Mouse (Mus musculus) neural tube, embryonic 12.5 days (tissue): ENCODE measurements around the gene Atp13a3. TPM values are rescaled to one million over a fixed set of nuclear protein-coding genes. Genes with fewer than 3 reads are reported as not detected.

ENCODE experiments used
- ATAC-seq: fragments of 200-750 bp; cut with Nextera tagmentation; 2 replicates; pipeline ENCODE4 v1.8.0; 2017; ENCODE audit warnings: low read depth, mild to moderate bottlenecking, moderate TSS enrichment, moderate library complexity; ENCODE audit not compliant: low FRiP score
- H3K27ac ChIP-seq: fragments of 300-500 bp; sonication (generic); 2 replicates; pipeline ENCODE4 v1.5.1; 2016
- H3K27me3 ChIP-seq: fragments of 300-500 bp; sonication (generic); replicated peaks from 2 replicates; pipeline ENCODE4 v1.6.1; 2016; ENCODE audit warnings: mild to moderate bottlenecking
- H3K36me3 ChIP-seq: fragments of 300-500 bp; sonication (generic); 2 replicates; pipeline ENCODE4 v1.6.1; 2016; ENCODE audit warnings: mild to moderate bottlenecking
- H3K4me1 ChIP-seq: fragments of 300-500 bp; sonication (generic); 2 replicates; pipeline ENCODE4 v1.6.1; 2016
- H3K4me2 ChIP-seq: fragments of 300-500 bp; sonication (generic); replicated peaks from 2 replicates; pipeline ENCODE4 v1.6.1; 2016; ENCODE audit warnings: mild to moderate bottlenecking
- H3K4me3 ChIP-seq: fragments of 300-500 bp; sonication (generic); 2 replicates; pipeline ENCODE4 v1.5.1; 2016
- H3K9ac ChIP-seq: fragments of 300-500 bp; sonication (generic); 2 replicates; pipeline ENCODE4 v1.6.1; 2016; ENCODE audit warnings: mild to moderate bottlenecking
- H3K9me3 ChIP-seq: fragments of 300-500 bp; sonication (generic); 2 replicates; pipeline ENCODE4 v1.6.1; 2016; ENCODE audit warnings: mild to moderate bottlenecking
- WGBS: fragments of 180-500 bp; shearing (Covaris S2); methylation state at CpG from one replicate; pipeline ENCODE4 v1.1.7; 2016; 5-methylcytosine and 5-hydroxymethylcytosine counted together
- polyA plus RNA-seq: library from polyadenylated mRNA; unstranded; fragments of >200 nt; fragmentation: Nextera tagmentation; extraction: Ambion mirVana; gene quantifications from 2 replicates; pipeline ENCODE4 v1.2.1, GENCODE M21; 2016

The Atp13a3 gene
- polyA plus RNA-seq, 1 experiment from 2014 or later, result 13.3 TPM

GRCm38 (mm10) chr16:30308616-30309394 lies 97.0 kb downstream of the Atp13a3 start:
- no peaks in the 10 kb centered on the region for H3K36me3 ChIP-seq
- H3K4me1 ChIP-seq, result peaks cover 21% of the 10 kb centered on the region
- H3K27me3 ChIP-seq, result peaks cover 66% of the 10 kb centered on the region
- WGBS, result under 1% methylated on average over 72 of the region's 72 CpGs
- peak; percentile 37 for ATAC-seq
- peak overlapping the region; percentile 53 for H3K4me3 ChIP-seq
- peak overlapping the region; percentile 55 for H3K9ac ChIP-seq
- H3K9me3 ChIP-seq, result no peaks in the 10 kb centered on the region
- H3K4me2 ChIP-seq, result peak overlapping the region; percentile 99
- no peak overlapping the region for H3K27ac ChIP-seq

- Histone ChIP-seq H3K27me3 (peaks cover 67% of the 10 kb centered on the region), H3K4me1 (peaks cover 21% of the 10 kb centered on the region)
- WGBS, result 10% methylated on average over 29 of the region's 29 CpGs
Measured at GRCm38 (mm10) chr16:30307961-30308615, 97.7 kb downstream of the Atp13a3 start.

GRCm38 (mm10) chr16:30307306-30307705 lies 98.5 kb downstream of the Atp13a3 start:
- Histone ChIP-seq H3K4me1 (peaks cover 21% of the 10 kb centered on the region), H3K4me2 (no peak overlapping the region), H3K27ac (no peak overlapping the region), H3K4me3 (no peak overlapping the region), H3K9ac (no peak overlapping the region), H3K27me3 (peaks cover 67% of the 10 kb centered on the region), H3K9me3 (no peaks in the 10 kb centered on the region), H3K36me3 (no peaks in the 10 kb centered on the region)
- 53% methylated on average over 12 of the region's 12 CpGs for WGBS
- ATAC-seq, result no peak

More at GRCm38 (mm10) chr16:30307961-30308615, 97.7 kb downstream of the Atp13a3 start:
- peak overlapping the region; percentile 55 for H3K9ac ChIP-seq
- H3K9me3 ChIP-seq, result no peaks in the 10 kb centered on the region
- no peak overlapping the region for H3K27ac ChIP-seq
- ATAC-seq, result no peak
- H3K4me2 ChIP-seq, result peak overlapping the region; percentile 99
- H3K4me3 ChIP-seq, result peak overlapping the region; percentile 53
- no peaks in the 10 kb centered on the region for H3K36me3 ChIP-seq

- Histone ChIP-seq H3K9ac (no peak overlapping the region), H3K9me3 (no peaks in the 10 kb centered on the region), H3K4me2 (no peak overlapping the region), H3K27ac (no peak overlapping the region), H3K27me3 (peaks cover 56% of the 10 kb centered on the region), H3K4me3 (no peak overlapping the region), H3K4me1 (peaks cover 21% of the 10 kb centered on the region), H3K36me3 (no peaks in the 10 kb centered on the region)
- ATAC-seq, result no peak
- 85% methylated on average over 4 of the region's 4 CpGs for WGBS
Measured at GRCm38 (mm10) chr16:30306102-30306501, 99.7 kb downstream of the Atp13a3 start.

- Histone ChIP-seq H3K4me3 (no peak overlapping the region), H3K9ac (no peak overlapping the region), H3K4me1 (peaks cover 15% of the 10 kb centered on the region), H3K9me3 (no peaks in the 10 kb centered on the region), H3K4me2 (no peak overlapping the region), H3K27ac (no peak overlapping the region), H3K27me3 (peaks cover 39% of the 10 kb centered on the region), H3K36me3 (no peaks in the 10 kb centered on the region)
- 80% methylated on average over 5 of the region's 5 CpGs for WGBS
- ATAC-seq, result no peak
Measured at GRCm38 (mm10) chr16:30304236-30304635, 101.5 kb downstream of the Atp13a3 start.

- H3K4me2 ChIP-seq, result no peak overlapping the region
- no peak for ATAC-seq
- H3K36me3 ChIP-seq, result no peaks in the 10 kb centered on the region
- WGBS, result 71% methylated on average over 2 of the region's 2 CpGs
- H3K4me1 ChIP-seq, result peaks cover 7% of the 10 kb centered on the region
- no peak overlapping the region for H3K27ac ChIP-seq
- H3K4me3 ChIP-seq, result no peak overlapping the region
- peaks cover 30% of the 10 kb centered on the region for H3K27me3 ChIP-seq
- no peaks in the 10 kb centered on the region for H3K9me3 ChIP-seq
- H3K9ac ChIP-seq, result no peak overlapping the region
Measured at GRCm38 (mm10) chr16:30303411-30303810, 102.4 kb downstream of the Atp13a3 start.

- WGBS, result 88% methylated on average over 6 of the region's 6 CpGs
- no peak for ATAC-seq
Measured at GRCm38 (mm10) chr16:30302686-30303085, 103.1 kb downstream of the Atp13a3 start.

GRCm38 (mm10) chr16:30299711-30300277 lies 106.0 kb downstream of the Atp13a3 start:
- Histone ChIP-seq H3K36me3 (no peaks in the 10 kb centered on the region), H3K9me3 (no peaks in the 10 kb centered on the region), H3K4me2 (no peak overlapping the region), H3K9ac (no peak overlapping the region), H3K27ac (no peak overlapping the region), H3K4me1 (no peaks in the 10 kb centered on the region), H3K4me3 (no peak overlapping the region), H3K27me3 (0 out of 2 replicates have a peak, but pooled peaks cover 5% of the 10 kb centered on the region)
- ATAC-seq, result no peak
- 72% methylated on average over 10 of the region's 10 CpGs for WGBS

More at GRCm38 (mm10) chr16:30302686-30303085, 103.1 kb downstream of the Atp13a3 start:
- Histone ChIP-seq H3K27ac (no peak overlapping the region), H3K4me1 (no peaks in the 10 kb centered on the region), H3K27me3 (peaks cover 23% of the 10 kb centered on the region), H3K36me3 (no peaks in the 10 kb centered on the region), H3K9ac (no peak overlapping the region), H3K9me3 (no peaks in the 10 kb centered on the region), H3K4me2 (no peak overlapping the region), H3K4me3 (no peak overlapping the region)

- Histone ChIP-seq H3K9me3 (no peaks in the 10 kb centered on the region), H3K27me3 (no peaks in the 10 kb centered on the region)
- 90% methylated on average over 7 of the region's 7 CpGs for WGBS
Measured at GRCm38 (mm10) chr16:30297450-30297849, 108.3 kb downstream of the Atp13a3 start.

GRCm38 (mm10) chr16:30296601-30297275 lies 109.0 kb downstream of the Atp13a3 start:
- 88% methylated on average over 11 of the region's 11 CpGs for WGBS
- ATAC-seq, result no peak
- H3K27ac ChIP-seq, result no peak overlapping the region
- H3K36me3 ChIP-seq, result no peaks in the 10 kb centered on the region
- no peak overlapping the region for H3K4me2 ChIP-seq
- H3K27me3 ChIP-seq, result no peaks in the 10 kb centered on the region
- H3K4me3 ChIP-seq, result no peak overlapping the region
- H3K9me3 ChIP-seq, result no peaks in the 10 kb centered on the region
- H3K9ac ChIP-seq, result no peak overlapping the region
- H3K4me1 ChIP-seq, result no peaks in the 10 kb centered on the region

More at GRCm38 (mm10) chr16:30297450-30297849, 108.3 kb downstream of the Atp13a3 start:
- H3K27ac ChIP-seq, result no peak overlapping the region
- H3K4me1 ChIP-seq, result no peaks in the 10 kb centered on the region
- no peak overlapping the region for H3K4me2 ChIP-seq
- no peak for ATAC-seq
- H3K4me3 ChIP-seq, result no peak overlapping the region
- no peaks in the 10 kb centered on the region for H3K36me3 ChIP-seq
- H3K9ac ChIP-seq, result no peak overlapping the region

- no peak for ATAC-seq
- peaks cover 5% of the 10 kb centered on the region; the same call in 1 of the 2 replicates for H3K4me1 ChIP-seq
- 90% methylated on average over 7 of the region's 7 CpGs for WGBS
Measured at GRCm38 (mm10) chr16:30295106-30295505, 110.7 kb downstream of the Atp13a3 start.

GRCm38 (mm10) chr16:30290436-30290835 lies 115.3 kb downstream of the Atp13a3 start:
- no peak overlapping the region for H3K4me2 ChIP-seq
- peaks cover 4% of the 10 kb centered on the region; the same call in 1 of the 2 replicates for H3K27me3 ChIP-seq
- H3K4me1 ChIP-seq, result peaks cover 9% of the 10 kb centered on the region
- no peak for ATAC-seq
- H3K4me3 ChIP-seq, result no peak overlapping the region
- no peak overlapping the region for H3K27ac ChIP-seq
- 67% methylated on average over 6 of the region's 6 CpGs for WGBS
- no peaks in the 10 kb centered on the region for H3K36me3 ChIP-seq
- no peaks in the 10 kb centered on the region for H3K9me3 ChIP-seq
- no peak overlapping the region for H3K9ac ChIP-seq

More at GRCm38 (mm10) chr16:30295106-30295505, 110.7 kb downstream of the Atp13a3 start:
- no peaks in the 10 kb centered on the region for H3K36me3 ChIP-seq
- H3K9ac ChIP-seq, result no peak overlapping the region
- no peak overlapping the region for H3K4me3 ChIP-seq
- no peaks in the 10 kb centered on the region for H3K9me3 ChIP-seq
- H3K27ac ChIP-seq, result no peak overlapping the region
- no peaks in the 10 kb centered on the region for H3K27me3 ChIP-seq
- H3K4me2 ChIP-seq, result no peak overlapping the region
